Mouse (Mus musculus) cortical plate, adult 2 months (tissue): Measurements from ENCODE around the gene Tab2. TPM values are rescaled to one million over a fixed set of nuclear protein-coding genes. Genes with fewer than 3 reads are reported as not detected.

Experiments used
- H3K27ac ChIP-seq: fragments of 200-500 bp; 2 replicates; pipeline ENCODE4 v1.5.1; 2012; ENCODE audit warnings: low read length, control low read depth, inconsistent platforms; ENCODE audit not compliant: insufficient read depth
- H3K4me1 ChIP-seq: fragments of 200-500 bp; 2 replicates; pipeline ENCODE4 v1.6.1; 2011; ENCODE audit warnings: low read length; ENCODE audit not compliant: control insufficient read depth, insufficient read depth
- H3K4me3 ChIP-seq: fragments of 200-500 bp; 2 replicates; pipeline ENCODE4 v1.5.1; 2011; ENCODE audit warnings: mild to moderate bottlenecking, low read length, control low read depth; ENCODE audit not compliant: insufficient read depth
- CTCF ChIP-seq: fragments of 200-500 bp; IDR thresholded peaks from 2 replicates; pipeline ENCODE4 v1.5.1; 2011; ENCODE audit warnings: mild to moderate bottlenecking, control low read depth, low read length; ENCODE audit not compliant: insufficient read depth; ENCODE audit errors: extremely low read depth
- POLR2A ChIP-seq: fragments of 200-500 bp; IDR thresholded peaks from 2 replicates; pipeline ENCODE4 v1.6.1; 2011; ENCODE audit warnings: mild to moderate bottlenecking, low read length, control low read depth; ENCODE audit not compliant: insufficient read depth; ENCODE audit errors: extremely low read depth
- polyA plus RNA-seq: library from polyadenylated mRNA; depleted of rRNA; stranded (reverse); fragments of >200 nt; gene quantifications from 2 replicates; pipeline ENCODE4 v1.2.3, GENCODE M21; 2012; rRNA removed

The Tab2 gene
- polyA plus RNA-seq, 1 experiment, result 36.1 TPM

DNA sequence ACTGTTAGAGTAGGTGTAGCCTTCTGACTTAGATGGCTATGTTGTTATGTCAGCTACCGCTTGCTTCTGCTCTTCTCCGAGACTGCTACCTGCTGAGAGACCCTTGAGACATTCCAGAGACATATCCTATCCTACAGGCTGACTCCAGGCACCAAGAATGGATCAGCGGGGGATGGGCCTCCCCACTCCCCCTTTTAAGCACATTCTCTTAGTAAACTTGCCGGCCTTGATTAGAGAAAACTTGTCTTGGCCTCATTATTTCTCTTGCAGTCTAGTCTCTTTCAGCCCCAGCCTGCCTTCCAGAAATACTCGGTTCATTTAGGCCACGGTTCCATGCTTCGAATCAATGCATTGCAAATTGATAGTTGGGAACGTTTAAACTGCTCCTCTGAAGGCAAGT, 86.3 kb downstream of the Tab2 start:
- TF ChIP-seq POLR2A (no peak), CTCF (no peak)
- no peaks in the 10 kb centered on the region for H3K4me1 ChIP-seq
- H3K27ac ChIP-seq, result no peak overlapping the region
- no peak overlapping the region for H3K4me3 ChIP-seq

DNA sequence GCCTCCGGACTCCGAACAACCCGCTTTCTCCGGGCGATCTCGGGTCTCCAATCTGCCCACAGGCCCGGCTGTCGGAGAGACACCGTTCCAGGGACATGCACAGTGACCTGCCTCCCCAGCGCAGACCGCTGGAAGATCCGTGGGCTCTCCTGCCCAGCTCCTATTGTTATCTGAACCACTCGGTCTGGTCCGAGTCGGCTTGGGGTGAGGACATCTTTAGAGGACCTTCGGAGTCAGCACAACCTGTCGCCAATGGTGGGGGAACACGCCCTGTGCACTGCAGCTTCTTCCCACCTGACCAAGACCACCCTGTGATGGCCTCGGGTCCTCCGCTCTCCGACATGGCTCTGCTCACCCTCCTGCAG, 88.4 kb downstream of the Tab2 start:
- H3K27ac ChIP-seq, result no peak overlapping the region
- TF ChIP-seq CTCF (no peak), POLR2A (no peak)
- H3K4me3 ChIP-seq, result no peak overlapping the region
- H3K4me1 ChIP-seq, result no peaks in the 10 kb centered on the region

- Histone ChIP-seq H3K4me3 (no peak overlapping the region), H3K27ac (no peak overlapping the region), H3K4me1 (no peaks in the 10 kb centered on the region)
- TF ChIP-seq CTCF (no peak), POLR2A (no peak)
These were observed 89.0 kb downstream of the Tab2 start for GRCm38 (mm10) chr10:7866762-7867665.

GRCm38 (mm10) chr10:7864806-7865205, 91.2 kb downstream of the Tab2 start:
- no peak overlapping the region for H3K4me3 ChIP-seq
- TF ChIP-seq POLR2A (no peak), CTCF (no peak)
- H3K4me1 ChIP-seq, result no peaks in the 10 kb centered on the region
- no peak overlapping the region for H3K27ac ChIP-seq

DNA sequence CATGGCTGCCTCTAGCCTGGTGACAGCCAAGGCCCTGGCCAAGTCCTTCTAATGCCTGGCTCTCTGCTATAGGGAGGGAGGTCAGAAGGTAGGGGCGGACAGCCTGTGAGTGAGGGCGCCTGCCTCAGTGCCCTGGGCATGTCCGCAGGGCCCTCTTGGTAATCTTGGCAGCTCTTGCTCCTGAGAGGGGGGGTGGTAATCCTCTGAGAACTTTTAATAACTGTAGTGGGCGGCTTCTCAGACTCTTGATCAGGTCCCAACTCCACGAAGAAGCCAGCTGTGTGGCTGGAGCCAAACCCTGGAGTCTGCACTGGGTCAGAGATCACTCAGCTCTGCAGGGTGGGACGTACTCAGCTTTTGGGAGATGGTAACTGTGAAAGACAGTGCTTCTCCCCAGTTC, 91.8 kb downstream of the Tab2 start:
- Histone ChIP-seq H3K4me3 (no peak overlapping the region), H3K4me1 (no peaks in the 10 kb centered on the region)
- no peak for TF ChIP-seq CTCF
- no peak for TF ChIP-seq POLR2A

DNA sequence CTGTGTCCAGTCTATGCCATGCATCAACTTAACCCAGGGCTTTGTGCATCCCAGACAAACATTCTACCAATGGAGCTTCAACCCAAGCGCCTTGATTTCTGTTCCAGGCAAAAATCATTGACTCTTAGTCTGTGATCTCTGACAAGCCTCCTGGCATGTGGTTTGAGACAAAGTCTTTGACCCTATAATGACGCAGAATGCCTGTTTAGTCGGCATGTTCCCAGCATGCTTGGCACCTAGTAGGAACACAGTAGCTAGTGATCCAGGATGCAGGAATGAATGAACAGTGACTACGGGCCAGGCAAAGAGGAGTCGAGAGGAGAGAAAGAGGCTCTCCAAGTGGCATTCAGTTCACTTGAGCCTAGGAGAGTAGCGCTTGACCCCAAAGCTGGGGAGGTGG, 92.6 kb downstream of the Tab2 start:
- Histone ChIP-seq H3K4me1 (no peaks in the 10 kb centered on the region), H3K27ac (no peak overlapping the region), H3K4me3 (no peak overlapping the region)
- no peak for TF ChIP-seq CTCF
- no peak for TF ChIP-seq POLR2A

More for the DNA sequence above, 91.8 kb downstream of the Tab2 start:
- no peak overlapping the region for H3K27ac ChIP-seq

DNA sequence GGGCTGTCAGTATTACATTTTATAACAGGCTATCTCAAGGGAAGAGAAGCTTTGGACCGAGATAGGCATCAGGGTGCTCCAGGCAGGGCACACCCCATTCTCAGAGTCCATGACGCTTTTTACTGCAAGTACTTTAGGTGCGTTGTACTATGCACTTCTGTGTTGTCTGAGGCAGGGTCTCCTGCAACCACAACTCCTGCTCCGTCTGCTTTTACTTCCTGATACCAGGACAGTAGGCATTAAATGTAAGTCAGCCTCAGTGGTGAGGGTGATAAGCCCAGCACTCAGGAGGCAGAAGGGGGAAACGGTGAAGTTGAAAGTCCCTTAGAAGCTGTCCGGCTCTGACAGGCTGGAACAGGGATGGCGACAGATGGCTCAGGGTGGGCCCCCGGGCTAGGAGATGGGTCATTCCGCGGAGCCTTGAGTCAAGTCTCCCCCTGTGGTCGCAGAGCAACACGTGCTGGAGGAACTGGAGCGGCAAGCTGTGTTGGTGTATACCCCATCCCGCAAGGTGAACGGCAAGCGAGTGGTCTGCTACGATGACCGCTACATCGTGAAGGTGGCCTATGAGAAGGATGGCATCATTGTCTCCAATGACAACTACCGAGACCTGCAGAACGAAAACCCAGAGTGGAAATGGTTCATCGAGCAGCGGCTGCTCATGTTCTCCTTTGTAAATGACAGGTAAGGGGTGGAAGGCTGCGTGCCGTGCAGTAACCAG, 93.9 kb downstream of the Tab2 start:
- no peak overlapping the region for H3K4me3 ChIP-seq
- no peak for TF ChIP-seq POLR2A
- no peak for TF ChIP-seq CTCF
- no peak overlapping the region for H3K27ac ChIP-seq
- H3K4me1 ChIP-seq, result no peaks in the 10 kb centered on the region

- H3K27ac ChIP-seq, result no peak overlapping the region
- H3K4me3 ChIP-seq, result no peak overlapping the region
- H3K4me1 ChIP-seq, result no peaks in the 10 kb centered on the region
- no peak for TF ChIP-seq CTCF
- TF ChIP-seq POLR2A, result no peak
These were observed 94.6 kb downstream of the Tab2 start for GRCm38 (mm10) chr10:7861259-7861936.

DNA sequence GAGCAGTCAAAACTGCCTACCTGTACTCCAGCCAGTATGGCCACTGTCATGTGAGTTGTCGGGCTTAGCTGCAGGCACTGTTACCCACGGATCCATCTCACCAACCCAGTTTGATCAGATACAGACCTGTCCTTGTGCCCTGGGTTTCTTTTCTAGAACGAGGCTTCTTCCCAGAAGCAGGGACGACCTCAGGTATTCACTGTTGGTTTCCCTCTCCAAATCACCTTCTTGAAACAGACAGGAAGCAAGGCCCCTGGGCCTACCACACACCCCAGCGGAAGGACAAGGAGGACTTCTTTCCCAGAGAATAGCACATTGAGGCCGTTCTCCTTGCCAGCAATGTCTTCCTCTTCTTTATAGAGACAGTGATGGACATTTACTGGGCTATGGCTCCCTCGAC, 95.5 kb downstream of the Tab2 start:
- Histone ChIP-seq H3K27ac (no peak overlapping the region), H3K4me1 (no peaks in the 10 kb centered on the region), H3K4me3 (no peak overlapping the region)
- TF ChIP-seq CTCF, result no peak
- no peak for TF ChIP-seq POLR2A

Other genes starting within 250 kb of the Tab2 start
- gene Katna1, start 230.2 kb downstream of the Tab2 start, polyA plus RNA-seq, result 10.4 and 12.1 TPM in 2 replicates
- 29.3 and 32.4 TPM in 2 replicates for gene Ginm1, start 163.4 kb downstream of the Tab2 start, polyA plus RNA-seq
- gene Ppil4, start 163.3 kb downstream of the Tab2 start, polyA plus RNA-seq, result 20.0 and 21.8 TPM in 2 replicates
- gene Zc3h12d, start 123.8 kb downstream of the Tab2 start, polyA plus RNA-seq, result 0.02 and 0.08 TPM in 2 replicates